Mouse (Mus musculus) G1E (cell line): ENCODE results near the gene Smo. TPM values are rescaled to one million over a fixed set of nuclear protein-coding genes. Genes with fewer than 3 reads are reported as not detected.

ENCODE experiments used
- ATAC-seq: 2 replicates; pipeline ENCODE4 v1.8.0; 2016; ENCODE audit warnings: mild to moderate bottlenecking; ENCODE audit not compliant: insufficient number of reproducible peaks, poor library complexity, low FRiP score, severe bottlenecking; ENCODE audit errors: extremely low read depth
- DNase-seq: peaks from one replicate; pipeline ENCODE4 v3.0.0; 2012; ENCODE audit warnings: low spot score
- H3K27me3 ChIP-seq: 2 replicates; pipeline ENCODE4 v1.6.1; 2012; ENCODE audit warnings: mild to moderate bottlenecking, low read length, inconsistent platforms; ENCODE audit not compliant: insufficient read depth
- H3K36me3 ChIP-seq: replicated peaks from 2 replicates; pipeline ENCODE3; 2012; ENCODE audit warnings: mild to moderate bottlenecking, inconsistent platforms
- H3K4me1 ChIP-seq: 2 replicates; pipeline ENCODE4 v1.6.1; 2012; ENCODE audit warnings: low read depth, low read length, inconsistent platforms, mixed read lengths; ENCODE audit not compliant: insufficient read depth
- H3K4me3 ChIP-seq: 2 replicates; pipeline ENCODE4 v1.5.1; 2012; ENCODE audit warnings: low read depth, mild to moderate bottlenecking, inconsistent platforms, low read length, moderate library complexity, mixed read lengths
- H3K9me3 ChIP-seq: replicated peaks from 2 replicates; pipeline ENCODE4 v1.6.1; 2012; ENCODE audit warnings: inconsistent platforms
- CTCF ChIP-seq: IDR thresholded peaks from 2 replicates; pipeline ENCODE4 v1.5.1; 2012; ENCODE audit warnings: low read depth, low read length, inconsistent platforms, mixed read lengths
- GATA1 ChIP-seq: IDR thresholded peaks from 2 replicates; pipeline ENCODE4 v1.6.1; 2012; ENCODE audit warnings: borderline replicate concordance, low read length, inconsistent platforms, mixed read lengths
- GATA2 ChIP-seq: IDR thresholded peaks from 2 replicates; pipeline ENCODE4 v1.6.1; 2012; ENCODE audit warnings: low read depth, low read length, inconsistent platforms, borderline replicate concordance
- POLR2AphosphoS5 ChIP-seq: IDR thresholded peaks from 2 replicates; pipeline ENCODE4 v1.6.1; 2012; ENCODE audit warnings: low read depth, low read length, inconsistent platforms; ENCODE audit not compliant: insufficient replicate concordance
- TAL1 ChIP-seq: conservative IDR thresholded peaks from 2 replicates; pipeline ENCODE4 v1.6.1; 2012; ENCODE audit warnings: low read depth, low read length, inconsistent platforms, mixed read lengths
- polyA plus RNA-seq: library from polyadenylated mRNA; stranded (reverse); fragments of >175 nt; gene quantifications from 2 replicates; pipeline ENCODE4 v1.2.3, GENCODE M21; 2012
- total RNA-seq, 2 experiments: library from RNA; stranded (forward) in 1 of 2; stranded (reverse) in 1 of 2; fragments of 200-1000 nt in 1 of 2; fragments of >200 nt in 1 of 2; fragmentation: Nextera tagmentation in 1 of 2; gene quantifications; 2 replicates each; pipeline ENCODE4 v1.2.3; 2014 to 2017

Gene Smo
- total and polyA plus RNA-seq, 3 experiments = 42.0 to 72.7 (median 47.8) TPM

GRCm38 (mm10) chr6:29785759-29786158 is 50.5 kb downstream of the Smo start:
- H3K27me3 ChIP-seq = no peaks in the 10 kb centered on the region
- peaks cover 5% of the 10 kb centered on the region for H3K36me3 ChIP-seq
- ATAC-seq = no peak
- no peaks in the 10 kb centered on the region for H3K9me3 ChIP-seq
- H3K4me3 ChIP-seq = no peak overlapping the region
- peaks cover 42% of the 10 kb centered on the region for H3K4me1 ChIP-seq
- no peak for DNase-seq
- TF ChIP-seq GATA2 = no peak
- no peak for TF ChIP-seq POLR2AphosphoS5
- TF ChIP-seq GATA1 = no peak
- no peak for TF ChIP-seq TAL1
- TF ChIP-seq CTCF = no peak

DNA sequence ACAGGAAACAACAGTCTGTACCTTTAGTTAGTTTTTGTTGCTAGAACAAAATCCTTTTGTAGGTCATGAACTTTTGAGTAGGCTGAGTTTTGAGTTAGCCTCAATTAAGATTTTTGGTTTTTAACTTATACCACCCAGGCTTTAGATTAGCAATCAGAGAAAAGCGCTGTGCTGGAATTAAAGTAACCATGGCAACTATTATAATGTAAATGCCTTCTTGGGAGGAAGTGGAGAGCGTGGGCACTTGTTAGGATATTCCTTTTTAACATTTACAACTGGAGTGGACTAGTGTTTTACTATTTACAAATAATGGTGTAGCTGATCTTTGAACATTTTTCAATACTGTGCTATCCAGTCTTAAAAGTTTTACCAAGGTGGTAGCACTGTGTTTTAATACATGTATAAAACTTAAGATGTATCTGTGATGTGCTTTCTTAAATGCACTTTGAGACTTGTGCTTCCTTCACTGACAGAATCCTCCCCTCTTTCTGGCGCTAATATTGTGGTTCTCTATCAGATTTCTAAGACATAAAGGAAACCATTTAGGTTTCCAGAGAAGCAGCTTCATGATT is 53.6 kb downstream of the Smo start:
- DNase-seq = no peak
- TF ChIP-seq CTCF = no peak
- TF ChIP-seq GATA2 = no peak
- TF ChIP-seq TAL1 = no peak
- TF ChIP-seq POLR2AphosphoS5 = no peak
- TF ChIP-seq GATA1 = no peak
- no peak for ATAC-seq
- peaks cover 5% of the 10 kb centered on the region for H3K36me3 ChIP-seq
- H3K4me1 ChIP-seq = peaks cover 25% of the 10 kb centered on the region
- H3K9me3 ChIP-seq = no peaks in the 10 kb centered on the region
- no peaks in the 10 kb centered on the region for H3K27me3 ChIP-seq
- H3K4me3 ChIP-seq = no peak overlapping the region

- peaks cover 5% of the 10 kb centered on the region for H3K36me3 ChIP-seq
- DNase-seq (no peak), ATAC-seq (no peak)
- H3K4me1 ChIP-seq = peaks cover 23% of the 10 kb centered on the region; the same call in 1 of the 2 replicates
- no peaks in the 10 kb centered on the region for H3K27me3 ChIP-seq
- TF ChIP-seq GATA2 (no peak), POLR2AphosphoS5 (no peak), TAL1 (no peak), GATA1 (no peak), CTCF (no peak)
- H3K9me3 ChIP-seq = no peaks in the 10 kb centered on the region
- H3K4me3 ChIP-seq = no peak overlapping the region
Observed at GRCm38 (mm10) chr6:29790014-29790698, 54.9 kb downstream of the Smo start.

DNA sequence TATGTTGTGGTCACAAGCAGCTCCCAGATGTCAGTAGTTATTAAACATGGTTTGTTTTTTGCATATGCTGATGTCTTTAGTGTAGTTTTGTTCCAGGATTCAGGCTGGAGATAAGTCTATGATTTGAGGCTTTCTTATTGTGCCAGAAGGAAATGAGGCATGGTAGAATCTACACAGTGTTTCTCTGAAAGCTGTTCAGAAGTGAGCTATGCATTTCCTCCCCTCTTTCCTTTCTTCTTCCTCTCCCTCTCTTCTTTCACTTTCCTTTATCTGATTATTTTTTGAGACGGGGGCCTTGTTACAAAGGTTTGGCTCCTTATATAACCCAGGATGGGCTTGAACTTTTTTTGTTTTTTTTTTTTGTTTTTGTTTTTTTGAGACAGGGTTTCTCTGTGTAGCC is 58.2 kb downstream of the Smo start:
- Histone ChIP-seq H3K4me3 (no peak overlapping the region), H3K9me3 (no peaks in the 10 kb centered on the region), H3K36me3 (peaks cover 6% of the 10 kb centered on the region), H3K27me3 (no peaks in the 10 kb centered on the region), H3K4me1 (peaks cover 42% of the 10 kb centered on the region)
- TF ChIP-seq TAL1 = no peak
- TF ChIP-seq GATA2 = no peak
- TF ChIP-seq POLR2AphosphoS5 = no peak
- ATAC-seq (no peak), DNase-seq (no peak)

DNA sequence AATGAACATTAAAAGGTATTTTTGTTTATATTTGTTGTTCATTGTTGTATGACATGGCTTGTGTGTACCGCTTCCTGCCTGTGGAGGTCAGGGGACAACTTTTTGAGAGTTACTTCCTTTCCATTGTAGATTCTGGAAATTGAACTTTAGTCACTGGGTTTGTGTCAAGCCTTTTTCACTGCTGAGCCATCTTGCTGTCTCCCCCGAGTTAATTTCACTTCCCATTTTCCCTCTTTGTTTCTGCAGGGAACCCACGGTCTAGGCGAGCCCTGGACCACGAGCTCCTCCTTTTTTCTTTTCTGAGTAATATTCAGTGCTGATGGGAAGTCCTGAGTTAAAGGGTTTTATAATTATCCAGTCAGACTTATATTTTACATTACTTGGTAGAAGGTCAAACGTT is 59.3 kb downstream of the Smo start:
- H3K27me3 ChIP-seq = no peaks in the 10 kb centered on the region
- peaks cover 51% of the 10 kb centered on the region for H3K4me1 ChIP-seq
- no peak for DNase-seq
- TF ChIP-seq GATA2 (no peak), POLR2AphosphoS5 (no peak), GATA1 (no peak), CTCF (no peak), TAL1 (no peak)
- no peaks in the 10 kb centered on the region for H3K9me3 ChIP-seq
- H3K4me3 ChIP-seq = no peak overlapping the region
- H3K36me3 ChIP-seq = peaks cover 11% of the 10 kb centered on the region
- no peak for ATAC-seq

GRCm38 (mm10) chr6:29802979-29803378 is 67.7 kb downstream of the Smo start:
- TF ChIP-seq CTCF (no peak), GATA1 (no peak), GATA2 (no peak), POLR2AphosphoS5 (no peak), TAL1 (no peak)
- Histone ChIP-seq H3K27me3 (no peaks in the 10 kb centered on the region), H3K9me3 (no peaks in the 10 kb centered on the region), H3K4me3 (no peak overlapping the region), H3K36me3 (peaks cover 17% of the 10 kb centered on the region), H3K4me1 (peaks cover 22% of the 10 kb centered on the region)
- DNase-seq (no peak), ATAC-seq (no peak)
